19 mouse cellular contexts compared by ENCODE assay signal in genomic region chr5:119834031-119834403, GRCm38 (mm10). TPM values are rescaled to one million over a fixed set of nuclear protein-coding genes. Genes with fewer than 3 reads are reported as not detected.
DNase-seq lines count a peak whose midpoint lies in the region; ATAC-seq and TF ChIP-seq lines count a peak whose summit lies in the region.
"Had no signal": no experiment of that assay in that cellular context is flagged by ENCODE, and none has a peak within 500 bp of the region (broad histone marks: within the 10 kb centered on the region; RNA-seq: fewer than 3 reads in every experiment).

No protein-coding gene starts in this region.

- TF ChIP-seq POLR2A in limb, embryonic 14.5 days (IDR thresholded peaks at IDR 0.05; ENCODE audit: borderline replicate concordance, extremely low read depth, insufficient read depth, insufficient read length) = no peak

- 0 out of 2 replicates have a peak, but pooled peaks have one; percentile 37 for ATAC-seq in heart, embryonic 14.5 days (ENCODE audit: insufficient number of reproducible peaks, insufficient read depth, low FRiP score, low read depth)
- no peak for ATAC-seq in midbrain, postnatal 0 days (ENCODE audit: low FRiP score)
- peak; percentile 24; the same call in 1 of the 2 replicates for ATAC-seq in limb, embryonic 14.5 days (ENCODE audit: low FRiP score, low read depth)

- H3K9ac ChIP-seq in heart, embryonic 14.5 days (ENCODE audit: low read length) = peak overlapping the region; percentile 89
- H3K9ac ChIP-seq in midbrain, postnatal 0 days (replicated peaks; ENCODE audit: low read length, poor library complexity, severe bottlenecking) = no peak overlapping the region
- peak overlapping the region; percentile 94 for H3K9ac ChIP-seq in limb, embryonic 14.5 days (ENCODE audit: low read depth, low read length, severe bottlenecking)
- H3K9ac ChIP-seq: embryonic facial prominence, embryonic 12.5 days; liver, embryonic 14.5 days had no signal

- H3K27me3 ChIP-seq in heart, embryonic 14.5 days (ENCODE audit: control insufficient read depth, insufficient read depth, low read length) = 0 out of 2 replicates have a peak, but pooled peaks cover 3% of the 10 kb centered on the region
- H3K27me3 ChIP-seq in midbrain, embryonic 10.5 days (ENCODE audit: low read depth, poor library complexity, severe bottlenecking) = peaks cover 100% of the 10 kb centered on the region
- peaks cover 86% of the 10 kb centered on the region for H3K27me3 ChIP-seq in midbrain, postnatal 0 days (ENCODE audit: insufficient read depth, low read length)
- H3K27me3 ChIP-seq in limb, embryonic 14.5 days (ENCODE audit: control insufficient read depth, insufficient read depth, low read length) = peaks cover 59% of the 10 kb centered on the region
- H3K27me3 ChIP-seq: CH12.LX had no signal

- peak overlapping the region; percentile 57 to 65 for H3K4me3 ChIP-seq in heart, embryonic 14.5 days (ENCODE audit: control insufficient read depth in 1 of 2, insufficient read depth in 1 of 2, low read depth in 1 of 2, low read length in 2 of 2)
- no peak overlapping the region for H3K4me3 ChIP-seq in midbrain, embryonic 10.5 days
- H3K4me3 ChIP-seq in midbrain, postnatal 0 days (ENCODE audit: low read depth, low read length) = no peak overlapping the region
- H3K4me3 ChIP-seq in limb, embryonic 14.5 days (replicated peaks; ENCODE audit: low read length) = peak overlapping the region; percentile 54
- H3K4me3 ChIP-seq: embryonic facial prominence, embryonic 12.5 days had no signal

- intact Hi-C loops in heart, postnatal 14 days (cut with DNase I) = no loop called here

- no peak for TF ChIP-seq CTCF in midbrain, postnatal 0 days (IDR thresholded peaks at IDR 0.05)

- H3K9me3 ChIP-seq in heart, embryonic 14.5 days (ENCODE audit: control insufficient read depth, low read length) = no peaks in the 10 kb centered on the region
- H3K9me3 ChIP-seq in midbrain, embryonic 10.5 days (replicated peaks) = no peaks in the 10 kb centered on the region
- H3K9me3 ChIP-seq in midbrain, postnatal 0 days (ENCODE audit: low read length) = no peaks in the 10 kb centered on the region
- no peaks in the 10 kb centered on the region for H3K9me3 ChIP-seq in limb, embryonic 14.5 days (ENCODE audit: control insufficient read depth, low read length)
- H3K9me3 ChIP-seq: embryonic facial prominence, embryonic 12.5 days had no signal

- H3K4me2 ChIP-seq in heart, embryonic 14.5 days (ENCODE audit: low read length) = peak overlapping the region; percentile 66
- H3K4me2 ChIP-seq in midbrain, postnatal 0 days (ENCODE audit: low read depth, low read length, poor library complexity, severe bottlenecking) = no peak overlapping the region
- peak overlapping the region; percentile 66 for H3K4me2 ChIP-seq in limb, embryonic 14.5 days (replicated peaks; ENCODE audit: low read depth, low read length, severe bottlenecking)
- H3K4me2 ChIP-seq: embryonic facial prominence, embryonic 12.5 days had no signal

- peak overlapping the region; percentile 86 to 90 for H3K27ac ChIP-seq in heart, embryonic 14.5 days (replicated peaks in 1 of 2; ENCODE audit: control insufficient read depth in 1 of 2, insufficient read depth in 1 of 2, low read depth in 2 of 2, low read length in 2 of 2)
- no peak overlapping the region for H3K27ac ChIP-seq in midbrain, embryonic 10.5 days (replicated peaks)
- no peak overlapping the region for H3K27ac ChIP-seq in midbrain, postnatal 0 days (ENCODE audit: low read depth, low read length)
- H3K27ac ChIP-seq in limb, embryonic 14.5 days (replicated peaks; ENCODE audit: low read depth, low read length) = peak overlapping the region; percentile 96
- H3K27ac ChIP-seq: embryonic facial prominence, embryonic 12.5 days; liver, embryonic 14.5 days had no signal

- peak; percentile 17 for DNase-seq in embryo, embryonic 10 days (ENCODE audit: low spot score)
- no peak for DNase-seq in embryo, embryonic 11 days
- DNase-seq in heart, postnatal 14 days = no peak
- DNase-seq in midbrain, embryonic 10.5 days (ENCODE audit: low spot score) = peak; percentile 15
- no peak for DNase-seq in midbrain, postnatal 0 days (ENCODE audit: low spot score)
- DNase-seq in limb, embryonic 14.5 days (ENCODE audit: low spot score) = no peak
- DNase-seq in B cell, adult 2 months = no peak
- DNase-seq: adrenal gland, postnatal 25 days; cerebellum, adult 9-11 months; kidney, adult 8-10 months; kidney, postnatal 36 days; thymus, postnatal 4 days had no signal

- WGBS in heart, embryonic 14.5 days = 32% methylated on average over 2 of the region's 2 CpGs
- WGBS in midbrain, embryonic 10.5 days = 0% methylated on average over 2 of the region's 2 CpGs
- WGBS in midbrain, postnatal 0 days = 0% methylated on average over 2 of the region's 2 CpGs
- 13% methylated on average over 2 of the region's 2 CpGs for WGBS in limb, embryonic 14.5 days

- H3K4me1 ChIP-seq in heart, embryonic 14.5 days (ENCODE audit: control insufficient read depth in 2 of 2, insufficient read depth in 2 of 2, low read length in 2 of 2) = peaks cover 3 to 7% of the 10 kb centered on the region in 2 experiments; a peak in 2 of 4 replicates
- H3K4me1 ChIP-seq in midbrain, embryonic 10.5 days = peaks cover 12% of the 10 kb centered on the region
- no peaks in the 10 kb centered on the region for H3K4me1 ChIP-seq in midbrain, postnatal 0 days (ENCODE audit: insufficient read depth, low read length)
- peaks cover under 1% of the 10 kb centered on the region; the same call in 1 of the 2 replicates for H3K4me1 ChIP-seq in limb, embryonic 14.5 days (ENCODE audit: control insufficient read depth, insufficient read depth, low read length)

- H3K36me3 ChIP-seq in heart, embryonic 14.5 days (ENCODE audit: control insufficient read depth, insufficient read depth, low read length) = no peaks in the 10 kb centered on the region; the same call in 1 of the 2 replicates
- H3K36me3 ChIP-seq in midbrain, embryonic 10.5 days = no peaks in the 10 kb centered on the region
- no peaks in the 10 kb centered on the region for H3K36me3 ChIP-seq in midbrain, postnatal 0 days (ENCODE audit: insufficient read depth, low read length)
- H3K36me3 ChIP-seq in limb, embryonic 14.5 days (ENCODE audit: control insufficient read depth, insufficient read depth, low read length) = 0 out of 2 replicates have a peak, but pooled peaks cover 8% of the 10 kb centered on the region
- H3K36me3 ChIP-seq: embryonic facial prominence, embryonic 12.5 days had no signal

RNA-seq across cellular contexts. Expression of gene Tbx5, which starts 1.5 kb away (rescaled TPM):
- polyA plus RNA-seq in heart, embryonic 14.5 days (2014; fragmentation: Nextera tagmentation; extraction: Ambion mirVana) = 33.1 and 39.2 TPM in 2 replicates
- 10 to 100 TPM; 18.9 to 36.8 TPM for total RNA-seq in heart, postnatal 14 days (2021)
- 0.10 and 0.20 TPM in 2 replicates for polyA plus RNA-seq in midbrain, embryonic 10.5 days (2016; fragmentation: Nextera tagmentation; extraction: Ambion mirVana)
- not detected in 2 replicates for total RNA-seq in midbrain, postnatal 0 days (2014; rRNA removed)
- polyA plus RNA-seq in midbrain, postnatal 0 days (2015; fragmentation: Nextera tagmentation; extraction: Ambion mirVana) = 0.04 TPM in 1 of 2 replicates, not detected in the other
- 36.9 and 39.3 TPM in 2 replicates for polyA plus RNA-seq in limb, embryonic 14.5 days (2012; rRNA removed)
- 22.4 and 29.3 TPM in 2 replicates for polyA plus RNA-seq in limb, embryonic 14.5 days (2014; fragmentation: Nextera tagmentation; extraction: Ambion mirVana)
- total RNA-seq: CH12.LX; layer of hippocampus, postnatal 10 days; left cerebral cortex, postnatal 10 days; megakaryocyte-erythroid progenitor cell, adult 5-6 weeks had no signal

Comparison
In these comparisons a context has a peak if more than half of its experiments do, and no peak if none do; other contexts are left out.
1. DNase-seq: peak in embryo, embryonic 10 days (single experiment) and midbrain, embryonic 10.5 days (single experiment); none in embryo, embryonic 11 days (single experiment), heart, postnatal 14 days (0 of 2), midbrain, postnatal 0 days (single experiment), limb, embryonic 14.5 days (single experiment) and B cell, adult 2 months (0 of 2).
2. H3K27ac ChIP-seq: peak in heart, embryonic 14.5 days (2 of 2) and limb, embryonic 14.5 days (single experiment); none in midbrain, embryonic 10.5 days (single experiment) and midbrain, postnatal 0 days (single experiment).
3. H3K4me3 ChIP-seq: peak in heart, embryonic 14.5 days (2 of 2) and limb, embryonic 14.5 days (single experiment); none in midbrain, embryonic 10.5 days (single experiment) and midbrain, postnatal 0 days (single experiment).
4. RNA of gene Tbx5, which starts 1.5 kb away (polyA plus RNA-seq): 33.1 to 39.2 TPM in heart, embryonic 14.5 days and 22.4 to 39.3 TPM in limb, embryonic 14.5 days; 0.10 to 0.20 TPM in midbrain, embryonic 10.5 days and 0.04 TPM in midbrain, postnatal 0 days; every median in the first group is over 10 times any median in the second.